Mouse (Mus musculus) right cerebral cortex, adult 2 months (tissue): ENCODE results near the gene Chst14.

ENCODE experiments used
- DNase-seq, 2 experiments: peaks; one replicate each; pipeline ENCODE4 v3.0.0; 2021 to 2022; ENCODE audit warnings: low spot score in 2 of 2

Gene Chst14

GRCm38 (mm10) chr2:118905433-118906117 lies 20.7 kb upstream of the Chst14 start:
- no peak for DNase-seq

- no peak for DNase-seq
Observed at GRCm38 (mm10) chr2:118906118-118906492, 20.2 kb upstream of the Chst14 start.

GRCm38 (mm10) chr2:118907781-118908180 lies 18.5 kb upstream of the Chst14 start:
- no peak for DNase-seq

GRCm38 (mm10) chr2:118909151-118909550 lies 17.1 kb upstream of the Chst14 start:
- no peak for DNase-seq

- no peak for DNase-seq
Observed at GRCm38 (mm10) chr2:118910605-118911278, 15.6 kb upstream of the Chst14 start.

- no peak for DNase-seq
Observed at GRCm38 (mm10) chr2:118912706-118913105, 13.6 kb upstream of the Chst14 start.

- DNase-seq, result no peak
Observed at GRCm38 (mm10) chr2:118913551-118914276, 12.6 kb upstream of the Chst14 start.

GRCm38 (mm10) chr2:118914685-118915084 lies 11.6 kb upstream of the Chst14 start:
- no peak for DNase-seq

GRCm38 (mm10) chr2:118916436-118916835 lies 9.9 kb upstream of the Chst14 start:
- DNase-seq, result no peak

- DNase-seq, result no peak
Observed at GRCm38 (mm10) chr2:118918543-118918942, 7.8 kb upstream of the Chst14 start.

- no peak for DNase-seq
Observed at GRCm38 (mm10) chr2:118920428-118920827, 5.9 kb upstream of the Chst14 start.

- DNase-seq, result no peak
Observed at GRCm38 (mm10) chr2:118925952-118926351, 344 bp upstream of the Chst14 start.

- no peak for DNase-seq
Observed at GRCm38 (mm10) chr2:118926998-118927739, 873 bp downstream of the Chst14 start.

- no peak for DNase-seq
Observed at GRCm38 (mm10) chr2:118941341-118941740, 15.0 kb downstream of the Chst14 start.

- DNase-seq, result no peak
Observed at GRCm38 (mm10) chr2:118943232-118943631, 16.9 kb downstream of the Chst14 start.

GRCm38 (mm10) chr2:118948818-118949217 lies 22.5 kb downstream of the Chst14 start:
- DNase-seq, result no peak

GRCm38 (mm10) chr2:118949699-118950098 lies 23.4 kb downstream of the Chst14 start:
- no peak for DNase-seq

GRCm38 (mm10) chr2:118956497-118956896 lies 30.2 kb downstream of the Chst14 start:
- DNase-seq, result no peak

- DNase-seq, result no peak
Observed at GRCm38 (mm10) chr2:118959644-118960043, 33.3 kb downstream of the Chst14 start.

GRCm38 (mm10) chr2:118960413-118960812 lies 34.1 kb downstream of the Chst14 start:
- DNase-seq, result no peak

GRCm38 (mm10) chr2:118961546-118961945 lies 35.2 kb downstream of the Chst14 start:
- no peak for DNase-seq
